Mouse (Mus musculus) heart, postnatal 0 days (tissue): ENCODE results near the gene Prkca.

Experiments
- CTCF ChIP-seq: IDR thresholded peaks from 2 replicates; pipeline ENCODE4 v1.5.1; 2016; ENCODE audit warnings: antibody characterized with exemption, control low read depth, low read depth
- EP300 ChIP-seq: IDR thresholded peaks from 2 replicates; pipeline ENCODE4 v1.6.1; 2016; ENCODE audit warnings: antibody characterized with exemption, low read depth

DNA sequence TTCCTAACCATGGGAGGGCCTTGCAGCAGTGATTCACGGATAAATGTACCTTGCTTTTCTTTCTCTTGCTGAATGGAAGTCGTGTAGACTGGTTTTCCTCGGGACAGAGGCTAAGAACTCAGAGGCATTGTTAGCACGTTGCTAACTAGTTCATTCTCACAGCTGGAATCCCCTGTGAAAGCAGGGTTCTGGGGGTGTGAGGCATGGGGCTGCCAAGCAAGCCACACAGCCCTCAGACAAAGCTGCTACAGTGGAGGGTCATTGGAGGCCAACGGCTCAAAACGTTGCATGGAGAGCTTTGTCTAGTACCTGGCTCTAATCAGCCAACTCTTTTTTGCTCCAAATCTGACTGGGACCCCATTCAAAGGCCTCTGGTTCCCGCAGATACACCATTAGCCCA lies 309.4 kb downstream of the Prkca start:
- TF ChIP-seq CTCF (no peak), EP300 (no peak)
